Mouse (Mus musculus) cerebellum, adult 11 months (tissue): ENCODE data around the gene Med19.
A peak's percentile ranks its signal among the peaks of the same experiment; 100 is the strongest.

ENCODE experiments used
- DNase-seq: peaks from one replicate; pipeline ENCODE4 v3.0.0; 2022

The Med19 gene

GRCm38 (mm10) chr2:84677968-84678880 is at the start of gene Med19, which contains the start of gene Gm28635:
Gene Med19, plus strand, starts transcription at chr2:84678402.
Gene Gm28635, minus strand, starts transcription at chr2:84678041.
- peak; percentile 91 for DNase-seq

- DNase-seq = no peak
Observed at GRCm38 (mm10) chr2:84632001-84632400, 46.2 kb upstream of the Med19 start.

GRCm38 (mm10) chr2:84632999-84633398 is 45.2 kb upstream of the Med19 start:
- DNase-seq = no peak

GRCm38 (mm10) chr2:84634006-84634405 is 44.2 kb upstream of the Med19 start:
- no peak for DNase-seq

GRCm38 (mm10) chr2:84634934-84635482 is 43.2 kb upstream of the Med19 start:
- no peak for DNase-seq

- DNase-seq = peak; percentile 39
Observed at GRCm38 (mm10) chr2:84635611-84636010, 42.6 kb upstream of the Med19 start.

DNA sequence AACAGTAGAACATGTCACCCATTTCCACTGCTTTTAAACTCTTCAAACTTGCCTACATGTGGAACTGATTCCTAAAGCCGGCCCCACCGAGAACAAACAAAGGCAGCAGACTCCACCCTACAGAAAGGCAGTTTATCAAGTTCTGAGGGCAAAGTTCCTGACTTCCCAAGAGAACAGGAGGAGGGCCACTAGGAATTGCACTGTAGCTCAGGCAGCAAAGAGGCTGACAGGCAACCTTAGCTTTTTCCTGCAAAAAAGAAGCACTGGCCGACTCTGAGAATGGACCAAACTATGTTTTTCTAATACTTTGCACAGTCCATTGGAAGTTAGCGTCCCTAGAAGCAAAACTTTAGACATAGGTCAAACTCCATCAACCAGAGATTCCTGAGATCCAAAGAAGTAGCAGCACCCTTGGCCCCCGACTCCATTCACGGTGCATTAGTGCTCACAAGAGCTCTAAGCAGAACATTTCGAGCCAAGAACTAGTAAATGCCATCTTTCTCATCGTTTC is 41.9 kb upstream of the Med19 start:
- no peak for DNase-seq

- DNase-seq = no peak
Observed at GRCm38 (mm10) chr2:84637452-84638165, 40.6 kb upstream of the Med19 start.

DNA sequence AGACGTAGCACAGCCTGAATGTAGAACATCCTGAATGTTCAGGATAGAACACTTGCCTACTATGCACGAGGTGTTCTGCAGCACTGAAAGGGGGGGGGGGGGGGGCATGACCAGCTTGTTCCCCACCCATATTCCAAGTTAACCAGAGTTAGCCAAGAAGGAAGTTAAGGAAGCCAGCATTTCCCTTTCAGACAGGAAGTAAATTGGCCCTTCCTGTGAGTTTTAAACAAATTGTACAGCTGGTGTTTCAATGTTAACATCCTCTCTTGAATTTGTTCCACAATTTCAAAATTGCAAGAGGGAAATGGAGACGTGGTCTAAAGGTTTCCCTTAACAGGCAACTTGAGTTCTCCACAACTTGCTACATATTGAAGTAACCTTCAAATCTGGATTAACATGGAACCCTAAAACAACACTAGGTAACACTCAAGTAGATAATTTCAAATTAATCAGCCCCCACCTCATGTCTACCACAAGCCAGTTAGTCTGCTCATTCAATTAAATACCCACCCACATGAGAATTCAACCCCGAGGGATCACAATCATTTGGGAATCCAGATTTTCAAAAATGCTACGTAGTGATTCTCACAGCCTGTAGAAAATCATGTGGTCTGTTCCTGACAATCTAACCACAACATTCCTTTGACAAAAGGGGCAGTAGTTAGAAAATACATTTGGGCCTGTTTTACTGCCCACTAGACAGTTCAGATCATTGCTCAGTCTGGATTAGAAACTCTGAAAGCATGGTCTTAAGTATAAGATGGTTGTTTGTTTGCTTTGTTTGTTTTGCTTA is 39.6 kb upstream of the Med19 start:
- DNase-seq = no peak

DNA sequence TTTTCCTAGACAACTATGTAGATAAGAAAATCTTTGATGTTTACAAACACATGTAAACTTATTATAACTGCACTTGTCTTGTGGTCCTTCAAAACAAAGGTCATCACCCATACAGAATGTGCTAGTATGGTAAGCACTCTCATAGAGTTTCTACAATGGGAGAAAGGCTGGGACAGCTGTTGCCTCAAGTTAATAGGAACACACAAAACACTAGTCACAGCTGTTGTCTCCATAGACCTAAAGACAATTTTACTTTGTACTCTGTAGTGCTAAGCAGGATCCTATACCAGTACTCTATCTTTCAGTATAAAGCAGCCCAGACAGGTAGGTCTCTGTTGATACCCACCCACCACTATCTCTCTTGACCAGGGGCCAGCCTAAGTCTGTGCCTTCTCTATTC is 37.4 kb upstream of the Med19 start:
- no peak for DNase-seq

DNA sequence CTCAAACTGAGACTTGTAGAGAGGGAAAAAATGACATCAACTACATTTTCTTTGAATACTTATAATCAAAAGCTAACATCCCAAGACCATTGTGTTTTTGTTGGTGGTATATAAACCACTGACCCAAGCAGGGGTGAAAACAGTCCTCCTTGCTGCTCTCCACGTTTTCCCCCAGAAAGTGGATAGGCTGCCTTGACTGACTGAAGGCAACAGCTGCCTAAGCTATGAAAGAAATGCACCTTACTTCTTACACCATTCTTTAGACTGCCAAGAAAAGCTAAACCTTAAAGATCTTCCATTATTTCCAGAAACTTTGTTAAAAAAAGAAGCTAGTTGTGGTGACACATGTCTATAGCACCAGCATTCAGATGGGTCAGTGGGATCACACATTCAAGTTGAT is 32.1 kb upstream of the Med19 start:
- no peak for DNase-seq

GRCm38 (mm10) chr2:84647051-84647568 is 31.1 kb upstream of the Med19 start:
- no peak for DNase-seq

DNA sequence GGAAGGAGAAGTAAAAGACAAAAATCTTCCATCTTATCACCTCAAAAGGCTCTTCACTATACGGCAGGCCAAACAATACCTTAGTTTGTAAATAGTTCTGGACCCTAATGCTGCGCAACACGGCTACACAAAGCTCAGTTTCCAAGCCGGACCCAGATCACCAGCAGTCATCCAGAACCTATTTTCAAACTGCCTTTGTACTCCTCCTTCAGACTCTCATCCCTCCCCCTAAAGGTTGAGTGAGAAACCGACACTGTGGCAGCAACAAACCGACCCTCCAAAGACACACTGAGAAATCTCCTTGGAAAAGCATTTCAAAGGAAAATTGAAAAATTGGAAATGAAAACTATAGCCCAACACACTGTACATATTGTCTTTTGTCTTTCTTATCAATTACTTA is 29.8 kb upstream of the Med19 start:
- no peak for DNase-seq

DNA sequence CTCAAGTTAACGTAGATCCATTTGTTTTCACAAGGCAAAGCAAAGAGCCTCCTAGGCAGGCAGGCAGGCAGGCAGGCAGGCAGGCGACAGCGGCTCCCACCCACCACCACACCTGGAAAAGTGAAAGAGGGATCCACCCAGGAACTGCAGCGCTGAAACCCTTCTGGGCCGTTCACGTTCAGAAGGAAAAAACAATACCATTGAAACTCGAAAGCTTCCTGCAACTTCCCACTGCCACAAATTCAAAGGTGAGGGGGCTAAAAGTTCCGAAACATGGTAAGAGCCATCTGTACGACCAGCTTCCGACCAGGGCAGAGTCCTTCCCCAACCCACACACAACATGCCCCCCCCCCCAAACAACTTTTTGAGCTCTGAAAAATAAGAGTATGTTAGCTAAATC is 28.5 kb upstream of the Med19 start:
- DNase-seq = no peak

GRCm38 (mm10) chr2:84650464-84651195 is 27.6 kb upstream of the Med19 start, which contains the start of gene Ctnnd1:
Gene Ctnnd1, minus strand, starts transcription at chr2:84650765.
- DNase-seq = peak; percentile 82

- DNase-seq = no peak
Observed at GRCm38 (mm10) chr2:84653354-84653753, 24.8 kb upstream of the Med19 start.

DNA sequence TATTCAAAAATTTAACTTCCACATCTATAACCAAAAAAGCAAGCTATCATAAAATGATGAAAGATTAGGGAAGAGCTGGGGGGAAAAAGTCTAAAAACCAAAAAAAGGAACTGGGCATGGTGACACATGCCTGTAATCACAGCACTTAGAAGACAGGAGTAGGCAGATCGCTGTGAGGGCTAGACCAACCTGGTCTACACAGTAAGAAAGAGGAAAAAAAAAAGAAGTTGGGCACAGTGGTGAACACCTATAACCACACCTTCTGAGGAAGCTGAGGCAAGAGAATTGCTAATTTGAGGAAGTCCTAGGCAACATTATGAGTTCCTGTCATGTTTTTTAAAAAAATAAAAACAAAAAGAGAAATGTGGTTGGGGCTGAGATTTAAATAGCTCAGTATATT is 22.3 kb upstream of the Med19 start:
- DNase-seq = no peak

GRCm38 (mm10) chr2:84658806-84659205 is 19.4 kb upstream of the Med19 start, which contains the start of gene Btbd18:
Gene Btbd18, plus strand, starts transcription at chr2:84659079.
- DNase-seq = no peak

GRCm38 (mm10) chr2:84660253-84660652 is 17.9 kb upstream of the Med19 start:
- no peak for DNase-seq

- DNase-seq = no peak
Observed at GRCm38 (mm10) chr2:84662866-84663265, 15.3 kb upstream of the Med19 start.

DNA sequence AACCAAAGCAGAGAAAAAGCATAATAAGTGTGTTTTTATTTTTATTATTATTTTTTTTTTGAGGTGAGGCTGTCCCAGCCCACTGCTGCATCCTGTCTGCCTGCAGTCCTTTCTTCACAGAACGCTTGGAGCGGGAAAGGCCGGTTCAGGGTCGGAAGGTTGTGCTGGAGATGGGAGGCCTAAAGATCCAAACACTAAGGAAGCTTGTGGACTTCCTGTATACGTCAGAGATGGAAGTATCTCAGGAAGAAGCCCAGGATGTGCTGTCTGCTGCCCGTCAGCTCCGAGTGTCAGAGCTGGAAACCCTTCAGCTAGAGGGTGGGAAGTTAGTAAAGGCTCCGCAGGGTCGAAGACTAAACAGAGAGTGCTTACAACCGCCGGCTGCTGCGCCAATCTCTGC is 12.1 kb upstream of the Med19 start:
- no peak for DNase-seq
